Mouse (Mus musculus): ENCODE results near the gene Rab3il1.

DNA sequence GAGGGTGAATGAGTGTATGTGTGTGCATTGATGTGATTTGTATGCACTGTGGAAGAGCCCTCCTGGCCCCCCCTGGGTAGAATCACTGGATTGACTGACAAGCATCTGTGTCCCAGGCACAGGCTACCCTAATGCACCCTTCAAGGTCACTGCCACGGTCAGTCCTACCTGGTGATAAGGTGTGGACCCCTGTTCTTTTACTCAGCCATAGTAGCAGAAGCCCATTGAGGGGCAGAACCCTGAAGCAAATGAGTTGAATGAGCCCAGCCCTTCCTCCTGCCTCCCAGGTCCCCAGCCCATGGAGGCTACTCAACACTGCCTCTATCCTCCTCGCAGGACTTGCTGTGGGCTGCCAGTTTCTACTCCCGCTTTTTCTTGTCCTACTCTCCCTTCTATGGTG, 53.8 kb downstream of the Rab3il1 start:
- TF ChIP-seq GATA1 (IDR thresholded peaks at IDR 0.05; ENCODE audit: low read length), result no peak
- TF ChIP-seq TAL1 (IDR thresholded peaks at IDR 0.05; ENCODE audit: low read length), result no peak

Measured in erythroblast, embryonic 14.5 days (primary cell).